ENCODE assay signal across 10 mouse cellular contexts in the genomic region with DNA sequence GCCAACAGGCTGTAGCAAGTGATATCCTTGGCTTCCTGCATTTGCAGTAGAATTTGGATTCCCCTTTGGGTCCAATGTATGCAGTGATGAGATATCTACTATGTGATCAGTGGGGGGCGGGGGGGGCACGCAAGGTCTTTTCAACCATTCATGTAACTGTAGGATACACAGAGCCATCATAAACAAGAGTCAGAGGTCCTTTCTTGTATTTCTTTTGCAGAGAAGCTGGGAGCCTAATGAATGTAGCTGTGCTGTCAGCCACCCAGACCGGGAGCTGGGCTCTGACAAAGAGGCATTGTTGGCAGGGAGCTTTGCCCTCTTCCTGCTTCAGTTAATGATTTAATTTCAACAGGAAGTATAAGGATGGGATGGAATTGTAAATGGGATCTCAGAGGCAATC. TPM values are rescaled to one million over a fixed set of nuclear protein-coding genes. Genes with fewer than 3 reads are reported as not detected.
A peak's percentile ranks its signal among the peaks of the same experiment; 100 is the strongest.
DNase-seq lines count a peak whose midpoint lies in the region; ATAC-seq and TF ChIP-seq lines count a peak whose summit lies in the region.
"Had no signal": no experiment of that assay in that cellular context is flagged by ENCODE, and none has a peak within 500 bp of the region (broad histone marks: within the 10 kb centered on the region; RNA-seq: fewer than 3 reads in every experiment).

No protein-coding gene starts in this region.

- TF ChIP-seq POLR2A in small intestine, adult 2 months (IDR thresholded peaks at IDR 0.05; ENCODE audit: low read depth, low read length), result no peak

- ATAC-seq in forebrain, embryonic 16.5 days, result peak; percentile 25; the same call in 1 of the 2 replicates
- ATAC-seq: activated CD4-positive, CD25-positive, alpha-beta regulatory T cell, adult 4 months had no signal

- H3K9ac ChIP-seq in forebrain, embryonic 16.5 days (replicated peaks; ENCODE audit: low read depth, low read length), result no peak overlapping the region

- TF ChIP-seq CTCF in small intestine, adult 2 months (IDR thresholded peaks at IDR 0.05; ENCODE audit: extremely low read depth, insufficient read length, insufficient replicate concordance, low read depth, low read length), result no peak

- 11% methylated on average over 3 of the region's 3 CpGs for WGBS in forebrain, embryonic 16.5 days
- WGBS in small intestine, adult 2 months, result 27% methylated on average over 3 of the region's 3 CpGs

- H3K27me3 ChIP-seq in forebrain, embryonic 16.5 days (replicated peaks; ENCODE audit: control insufficient read depth, insufficient read depth, low read length), result no peaks in the 10 kb centered on the region
- no peaks in the 10 kb centered on the region for H3K27me3 ChIP-seq in small intestine, adult 2 months (ENCODE audit: control insufficient read depth, insufficient read depth, low read length)

- H3K36me3 ChIP-seq in forebrain, embryonic 16.5 days (ENCODE audit: control insufficient read depth, insufficient read depth), result no peaks in the 10 kb centered on the region
- peaks cover 14% of the 10 kb centered on the region for H3K36me3 ChIP-seq in small intestine, adult 2 months (ENCODE audit: control insufficient read depth, insufficient read depth, low read length)

- H3K4me1 ChIP-seq in forebrain, embryonic 16.5 days (replicated peaks; ENCODE audit: control insufficient read depth, insufficient read depth, low read length), result peaks cover 14% of the 10 kb centered on the region
- H3K4me1 ChIP-seq in small intestine, adult 2 months (ENCODE audit: control insufficient read depth, insufficient read depth, insufficient read length, low read length), result peaks cover 17% of the 10 kb centered on the region; the same call in 1 of the 2 replicates

- peak overlapping the region; percentile 23; the same call in 1 of the 2 replicates for H3K27ac ChIP-seq in forebrain, embryonic 16.5 days (ENCODE audit: low read length)
- peak overlapping the region; percentile 84 for H3K27ac ChIP-seq in small intestine, adult 2 months (ENCODE audit: insufficient read depth, low read depth, low read length)
- H3K27ac ChIP-seq: heart, adult 2 months had no signal

- H3K4me2 ChIP-seq in forebrain, embryonic 16.5 days (ENCODE audit: low read length), result no peak overlapping the region

- H3K9me3 ChIP-seq in forebrain, embryonic 16.5 days (ENCODE audit: control insufficient read depth, low read length), result no peaks in the 10 kb centered on the region

- no peak overlapping the region for H3K4me3 ChIP-seq in forebrain, embryonic 16.5 days (replicated peaks; ENCODE audit: low read length)
- H3K4me3 ChIP-seq in small intestine, adult 2 months (ENCODE audit: low read depth, low read length), result no peak overlapping the region
- H3K4me3 ChIP-seq: heart, adult 2 months had no signal

- DNase-seq in left cerebral cortex, adult 11 months (ENCODE audit: low spot score), result peak; percentile 18
- no peak for DNase-seq in left cerebral cortex, adult 18-20 months (ENCODE audit: low spot score in 2 of 2)
- peak; percentile 15 for DNase-seq in lung, postnatal 14 days
- no peak for DNase-seq in adrenal gland, postnatal 14 days
- no peak for DNase-seq in adrenal gland, postnatal 25 days
- DNase-seq in adrenal gland, postnatal 36 days, result no peak
- DNase-seq: heart, adult 2 months had no signal

RNA-seq across cellular contexts. Expression of a gene that starts 52.7 kb away (rescaled TPM):
- total RNA-seq in left cerebral cortex, adult 18-20 months (2021), result 10 to 100 TPM; 51.7 to 53.3 TPM
- 46.6 and 49.5 TPM in 2 replicates for polyA plus RNA-seq in forebrain, embryonic 16.5 days (2015; fragmentation: Nextera tagmentation; extraction: Ambion mirVana)
- polyA plus RNA-seq in small intestine, adult 2 months (2012; rRNA removed), result 0.58 and 2.2 TPM in 2 replicates
- 33.4 and 36.9 TPM in 2 replicates for total RNA-seq in adrenal gland, postnatal 14 days (2021)
- 36.9 and 39.6 TPM in 2 replicates for total RNA-seq in adrenal gland, postnatal 25 days (2021)
- total RNA-seq in adrenal gland, postnatal 36 days (2021), result 10 to 100 TPM; 35.7 to 36.1 TPM

Comparison
In these comparisons a context has a peak if more than half of its experiments do, and no peak if none do; other contexts are left out.
1. DNase-seq: peak in left cerebral cortex, adult 11 months (single experiment) and lung, postnatal 14 days (single experiment); none in left cerebral cortex, adult 18-20 months (0 of 2), adrenal gland, postnatal 14 days (single experiment), adrenal gland, postnatal 25 days (single experiment) and adrenal gland, postnatal 36 days (0 of 2).